Mouse (Mus musculus) small intestine, adult 2 months (tissue): ENCODE data around the gene Gpr132.

Source experiments
- CTCF ChIP-seq: fragments of 200-500 bp; IDR thresholded peaks from 2 replicates; pipeline ENCODE4 v1.5.1; 2012; ENCODE audit warnings: low read depth, mild to moderate bottlenecking, control low read depth, inconsistent platforms, low read length, moderate library complexity, mixed read lengths; ENCODE audit not compliant: insufficient replicate concordance, insufficient read length; ENCODE audit errors: extremely low read depth
- POLR2A ChIP-seq: fragments of 200-500 bp; IDR thresholded peaks from 2 replicates; pipeline ENCODE4 v1.6.1; 2012; ENCODE audit warnings: low read depth, mild to moderate bottlenecking, control low read depth, inconsistent platforms, low read length, moderate library complexity

DNA sequence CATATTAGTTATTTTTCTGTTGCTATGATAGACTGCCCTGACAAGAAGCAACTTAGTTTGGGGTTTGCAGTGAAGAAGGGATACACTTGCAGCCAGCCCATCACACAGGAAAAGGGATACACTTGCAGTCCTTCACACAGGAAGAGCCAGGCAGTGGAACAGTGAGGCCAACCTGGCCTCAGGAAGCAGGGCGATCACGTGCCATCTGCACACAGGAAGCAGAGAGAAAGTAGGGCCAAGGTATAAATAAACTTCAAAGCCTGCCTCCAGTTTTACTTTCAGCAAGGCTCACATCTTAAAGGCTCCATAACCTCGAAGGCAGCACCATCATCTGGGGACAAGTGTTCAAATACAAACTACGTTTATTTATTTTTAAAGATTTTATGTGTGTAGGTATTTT lies 44.8 kb downstream of the Gpr132 start:
- TF ChIP-seq POLR2A (no peak), CTCF (no peak)
